Mouse (Mus musculus) CH12.LX (cell line): Measurements from ENCODE around the gene H2-DMa. TPM values are rescaled to one million over a fixed set of nuclear protein-coding genes. Genes with fewer than 3 reads are reported as not detected.

Experiments used
- DNase-seq: peaks from one replicate; pipeline ENCODE4 v3.0.0-alpha.2; 2013; ENCODE audit errors: extremely low read depth
- H3K27ac ChIP-seq: 2 replicates; pipeline ENCODE4 v1.5.1; 2012; ENCODE audit warnings: low read depth, mild to moderate bottlenecking, control low read depth, moderate library complexity; ENCODE audit not compliant: insufficient read depth
- H3K27me3 ChIP-seq: replicated peaks from 2 replicates; pipeline ENCODE3; 2012; ENCODE audit warnings: inconsistent platforms
- H3K36me3 ChIP-seq, 2 experiments: replicated peaks in 1 of 2; 2 replicates each; pipeline versions ENCODE3 to v1.6.1; 2012; ENCODE audit warnings: inconsistent platforms in 1 of 2, low read length in 1 of 2, mild to moderate bottlenecking in 1 of 2, mixed read lengths in 1 of 2, moderate library complexity in 1 of 2; ENCODE audit not compliant: control insufficient read depth in 1 of 2, insufficient read depth in 1 of 2
- H3K4me1 ChIP-seq, 2 experiments: 2 replicates each; pipeline ENCODE4 v1.6.1; 2012; ENCODE audit warnings: inconsistent platforms in 1 of 2, moderate library complexity in 1 of 2; ENCODE audit not compliant: insufficient read depth in 2 of 2, control insufficient read depth in 1 of 2
- H3K4me2 ChIP-seq: 2 replicates; pipeline ENCODE4 v1.6.1; 2012; ENCODE audit warnings: low read depth, mild to moderate bottlenecking, control low read depth; ENCODE audit not compliant: poor library complexity, insufficient read depth, severe bottlenecking
- H3K4me3 ChIP-seq, 3 experiments: fragments of 150-350 bp in 1 of 3; sonication (generic) in 1 of 3; replicated peaks in 1 of 3; 2 replicates each; pipeline versions ENCODE3 to v1.5.1; 2011 to 2012; ENCODE audit warnings: low read depth in 2 of 3, low read length in 2 of 3, mild to moderate bottlenecking in 2 of 3, moderate library complexity in 2 of 3, control low read depth in 1 of 3, improper control_type of control experiment in 1 of 3, inconsistent platforms in 1 of 3, mixed read lengths in 1 of 3; ENCODE audit not compliant: poor library complexity in 1 of 3
- H3K79me2 ChIP-seq: replicated peaks from 2 replicates; pipeline ENCODE4 v1.6.1; 2012; ENCODE audit warnings: mild to moderate bottlenecking, moderate library complexity; ENCODE audit not compliant: control insufficient read depth, poor library complexity, insufficient read depth, severe bottlenecking; ENCODE audit errors: extremely low read depth
- H3K9ac ChIP-seq: 2 replicates; pipeline ENCODE4 v1.6.1; 2012; ENCODE audit warnings: low read depth, mild to moderate bottlenecking, control low read depth, moderate library complexity; ENCODE audit not compliant: insufficient read depth
- H3K9me3 ChIP-seq: replicated peaks from 2 replicates; pipeline ENCODE3; 2012; ENCODE audit warnings: low read length, inconsistent platforms, mixed read lengths
- BHLHE40 ChIP-seq: IDR thresholded peaks from 2 replicates; pipeline ENCODE4 v1.6.1; 2011; ENCODE audit warnings: mild to moderate bottlenecking, low read depth, low read length, improper control_type of control experiment
- CHD1 ChIP-seq: IDR thresholded peaks from 2 replicates; pipeline ENCODE4 v1.6.1; 2012; ENCODE audit warnings: low read depth, low read length, improper control_type of control experiment, inconsistent platforms
- CHD2 ChIP-seq: IDR thresholded peaks from 2 replicates; pipeline ENCODE4 v1.6.1; 2011; ENCODE audit warnings: low read length, improper control_type of control experiment
- CTCF ChIP-seq, 2 experiments: IDR thresholded peaks in 1 of 2; conservative IDR thresholded peaks in 1 of 2; 2 replicates each; pipeline ENCODE4 v1.5.1; 2011 to 2012; ENCODE audit warnings: low read depth in 2 of 2, low read length in 2 of 2, improper control_type of control experiment in 1 of 2, inconsistent platforms in 1 of 2, mild to moderate bottlenecking in 1 of 2, moderate library complexity in 1 of 2
- ELF1 ChIP-seq: IDR thresholded peaks from 2 replicates; pipeline ENCODE4 v1.6.1; 2014; ENCODE audit warnings: low read depth, mild to moderate bottlenecking, inconsistent platforms, low read length, improper control_type of control experiment
- EP300 ChIP-seq: IDR thresholded peaks from 2 replicates; pipeline ENCODE4 v1.6.1; 2011; ENCODE audit warnings: low read length, improper control_type of control experiment
- ETS1 ChIP-seq: conservative IDR thresholded peaks from 2 replicates; pipeline ENCODE4 v1.6.1; 2012; ENCODE audit warnings: low read depth, mild to moderate bottlenecking, inconsistent platforms, low read length, improper control_type of control experiment, moderate library complexity
- GABPA ChIP-seq: IDR thresholded peaks from 2 replicates; pipeline ENCODE4 v1.6.1; 2012; ENCODE audit warnings: low read depth, low read length, improper control_type of control experiment, inconsistent platforms; ENCODE audit not compliant: insufficient replicate concordance
- HCFC1 ChIP-seq: IDR thresholded peaks from 2 replicates; pipeline ENCODE4 v1.6.1; 2012; ENCODE audit warnings: low read depth, mild to moderate bottlenecking, inconsistent platforms, low read length, improper control_type of control experiment
- IRF4 ChIP-seq: IDR thresholded peaks from 2 replicates; pipeline ENCODE4 v1.6.1; 2014; ENCODE audit warnings: low read depth, mild to moderate bottlenecking, inconsistent platforms, low read length, improper control_type of control experiment
- JUN ChIP-seq: IDR thresholded peaks from 2 replicates; pipeline ENCODE4 v1.6.1; 2011; ENCODE audit warnings: low read depth, mild to moderate bottlenecking, low read length, improper control_type of control experiment, moderate library complexity; ENCODE audit not compliant: insufficient read depth
- JUND ChIP-seq: conservative IDR thresholded peaks from 2 replicates; pipeline ENCODE4 v1.6.1; 2011; ENCODE audit warnings: low read depth, low read length, improper control_type of control experiment
- KAT2A ChIP-seq: IDR thresholded peaks from 2 replicates; pipeline ENCODE4 v1.6.1; 2012; ENCODE audit warnings: low read length, improper control_type of control experiment, inconsistent platforms; ENCODE audit not compliant: insufficient replicate concordance
- MAX ChIP-seq: IDR thresholded peaks from 2 replicates; pipeline ENCODE4 v1.6.1; 2011; ENCODE audit warnings: low read length, improper control_type of control experiment
- MAZ ChIP-seq: IDR thresholded peaks from 2 replicates; pipeline ENCODE4 v1.6.1; 2012; ENCODE audit warnings: low read depth, mild to moderate bottlenecking, inconsistent platforms, low read length, improper control_type of control experiment, moderate library complexity
- MEF2A ChIP-seq: IDR thresholded peaks from 2 replicates; pipeline ENCODE4 v1.6.1; 2014; ENCODE audit warnings: low read depth, mild to moderate bottlenecking, inconsistent platforms, low read length, improper control_type of control experiment, borderline replicate concordance
- MXI1 ChIP-seq: IDR thresholded peaks from 2 replicates; pipeline ENCODE4 v1.6.1; 2011; ENCODE audit warnings: mild to moderate bottlenecking, low read depth, low read length, improper control_type of control experiment
- MYC ChIP-seq: IDR thresholded peaks from 2 replicates; pipeline ENCODE4 v1.6.1; 2011; ENCODE audit warnings: low read depth, mild to moderate bottlenecking, improper control_type of control experiment, low read length
- NELFE ChIP-seq: IDR thresholded peaks from 2 replicates; pipeline ENCODE4 v1.6.1; 2011; ENCODE audit warnings: low read depth, low read length, improper control_type of control experiment
- POLR2A ChIP-seq: IDR thresholded peaks from 2 replicates; pipeline ENCODE4 v1.6.1; 2011; ENCODE audit warnings: low read depth, mild to moderate bottlenecking, improper control_type of control experiment, low read length
- POLR2AphosphoS2 ChIP-seq: IDR thresholded peaks from 2 replicates; pipeline ENCODE4 v1.6.1; 2011; ENCODE audit warnings: low read depth, low read length, improper control_type of control experiment
- RAD21 ChIP-seq: IDR thresholded peaks from 2 replicates; pipeline ENCODE4 v1.6.1; 2011; ENCODE audit warnings: low read depth, mild to moderate bottlenecking, low read length, improper control_type of control experiment, moderate library complexity
- RCOR1 ChIP-seq: conservative IDR thresholded peaks from 2 replicates; pipeline ENCODE4 v1.6.1; 2012; ENCODE audit warnings: low read depth, mild to moderate bottlenecking, inconsistent platforms, low read length, improper control_type of control experiment
- SIN3A ChIP-seq: IDR thresholded peaks from 2 replicates; pipeline ENCODE4 v1.6.1; 2012; ENCODE audit warnings: low read length, improper control_type of control experiment, inconsistent platforms
- SMC3 ChIP-seq: IDR thresholded peaks from 2 replicates; pipeline ENCODE4 v1.6.1; 2011; ENCODE audit warnings: low read depth, low read length, improper control_type of control experiment
- TBP ChIP-seq: conservative IDR thresholded peaks from 2 replicates; pipeline ENCODE4 v1.6.1; 2011; ENCODE audit warnings: low read depth, low read length, improper control_type of control experiment
- TCF12 ChIP-seq: IDR thresholded peaks from 2 replicates; pipeline ENCODE4 v1.6.1; 2014; ENCODE audit warnings: low read depth, mild to moderate bottlenecking, inconsistent platforms, low read length, improper control_type of control experiment
- USF1 ChIP-seq: IDR thresholded peaks from 2 replicates; pipeline ENCODE4 v1.6.1; 2014; ENCODE audit warnings: low read depth, mild to moderate bottlenecking, inconsistent platforms, low read length, improper control_type of control experiment
- USF2 ChIP-seq: conservative IDR thresholded peaks from 2 replicates; pipeline ENCODE4 v1.6.1; 2011; ENCODE audit warnings: low read depth, low read length, improper control_type of control experiment
- ZC3H11A ChIP-seq: IDR thresholded peaks from 2 replicates; pipeline ENCODE4 v1.6.1; 2012; ENCODE audit warnings: low read depth, mild to moderate bottlenecking, inconsistent platforms, low read length, improper control_type of control experiment
- ZKSCAN1 ChIP-seq: IDR thresholded peaks from 2 replicates; pipeline ENCODE4 v1.6.1; 2012; ENCODE audit warnings: low read depth, inconsistent platforms, low read length, improper control_type of control experiment, borderline replicate concordance
- ZMIZ1 ChIP-seq: IDR thresholded peaks from 2 replicates; pipeline ENCODE4 v1.6.1; 2012; ENCODE audit warnings: low read depth, mild to moderate bottlenecking, inconsistent platforms, low read length, improper control_type of control experiment
- ZNF384 ChIP-seq: IDR thresholded peaks from 2 replicates; pipeline ENCODE4 v1.6.1; 2012; ENCODE audit warnings: low read depth, low read length, improper control_type of control experiment, inconsistent platforms
- dilution Hi-C: fragments of 300-500 bp; cut with MboI; formaldehyde crosslinking; loops from 2 replicates; pipeline ENCODE4 v1.14.3; 2020; ENCODE audit warnings: low sequenced_read_pairs; ENCODE audit not compliant: extremely low pct_unique_long_range_greater_than_20kb, extremely low pct_ligation_motif_present
- in situ Hi-C: fragments of 300-500 bp; cut with MboI; formaldehyde crosslinking; loops from 3 replicates; pipeline ENCODE4 v1.14.3; 2019; ENCODE audit warnings: low sequenced_read_pairs, low pct_ligation_motif_present, low pct_unique_long_range_greater_than_20kb, mixed read lengths
- polyA plus RNA-seq: library from polyadenylated mRNA; unstranded; fragments of >175 nt; gene quantifications from 2 replicates; pipeline ENCODE4 v1.2.1, GENCODE M21; 2012; ENCODE audit warnings: low read depth; ENCODE audit not compliant: insufficient read length
- total RNA-seq, 2 experiments: library from RNA; depleted of rRNA; stranded (reverse); fragments of 300-350 nt in 1 of 2; fragments of >200 nt in 1 of 2; gene quantifications; 2 replicates each; pipeline ENCODE4 v1.2.3; 2012 to 2014

The H2-DMa gene
- total and polyA plus RNA-seq, 3 experiments, result 67.7 to 119 (median 112) TPM

- dilution Hi-C loops (no loop called here), in situ Hi-C loops (loop anchor here (5.0 kb wide), 2 partner anchors 35 to 70 kb away; no protein-coding TSS in a partner anchor)
- H3K27ac ChIP-seq, result no peak within 1 kb of the TSS
- H3K9ac ChIP-seq, result peak within 1 kb of the TSS; percentile 25
- peaks cover 5 to 39% of the 10 kb centered on the region in 2 experiments for H3K4me1 ChIP-seq
- H3K79me2 ChIP-seq, result no peaks in the 10 kb centered on the region
- DNase-seq, result peak; percentile 72
- H3K4me3 ChIP-seq, result peak within 1 kb of the TSS; percentile 57 to 77 (median 57)
- no peak for TF ChIP-seq MAZ
- no peak for TF ChIP-seq SMC3
- no peak for TF ChIP-seq POLR2AphosphoS2
- no peak for TF ChIP-seq MEF2A
- no peak for TF ChIP-seq NELFE
- no peak for TF ChIP-seq ZC3H11A
- TF ChIP-seq KAT2A, result no peak
- no peak for TF ChIP-seq USF1
- no peak for TF ChIP-seq RAD21
- TF ChIP-seq CHD1, result no peak
- no peak for TF ChIP-seq IRF4
- no peak for TF ChIP-seq ETS1
- 0 out of 2 replicates have a peak, but pooled peaks have one; percentile 57 for TF ChIP-seq TCF12
- no peak for TF ChIP-seq MYC
- peak; percentile 50 for TF ChIP-seq POLR2A
- TF ChIP-seq GABPA, result no peak
- no peak for TF ChIP-seq HCFC1
- no peak for TF ChIP-seq ZKSCAN1
- no peak for TF ChIP-seq CTCF (conservative IDR thresholded peaks at IDR 0.05 in 1 of 2, IDR thresholded peaks at IDR 0.05 in 1 of 2; ENCODE audit: low read depth in 2 of 2, low read length in 2 of 2)
- TF ChIP-seq CHD2, result peak; percentile 75
- no peak for TF ChIP-seq BHLHE40
- TF ChIP-seq SIN3A, result peak; percentile 65; the same call in 1 of the 2 replicates
- peak; percentile 57 for TF ChIP-seq ELF1
- TF ChIP-seq JUN, result no peak
- TF ChIP-seq EP300, result no peak
- TF ChIP-seq USF2, result no peak
- no peak for TF ChIP-seq JUND
- no peak for TF ChIP-seq RCOR1
- no peak for TF ChIP-seq MAX
- TF ChIP-seq TBP, result 0 out of 2 replicates have a peak, but pooled peaks have one; percentile 13
- TF ChIP-seq ZMIZ1, result no peak
- no peak for TF ChIP-seq MXI1
- no peak for TF ChIP-seq ZNF384
- no peaks in the 10 kb centered on the region for H3K27me3 ChIP-seq
- peaks cover 8% of the 10 kb centered on the region for H3K9me3 ChIP-seq
- peak within 1 kb of the TSS; percentile 76 for H3K4me2 ChIP-seq
- H3K36me3 ChIP-seq, result peaks cover 3 to 28% of the 10 kb centered on the region in 2 experiments
These were observed 27.0 kb upstream of the H2-DMa start, which contains the start of gene H2-Oa for GRCm38 (mm10) chr17:34092197-34092875. TSS of gene H2-Oa (plus strand) at chr17:34092340.
